Mouse (Mus musculus): Measurements from ENCODE around the gene Mgst2. TPM values are rescaled to one million over a fixed set of nuclear protein-coding genes. Genes with fewer than 3 reads are reported as not detected.
A peak's percentile ranks its signal among the peaks of the same experiment; 100 is the strongest.

Mgst2 gene
- polyA plus RNA-seq, 1 experiment from 2014 or later: 0.90 TPM

GRCm38 (mm10) chr3:51717909-51718308 is 57.7 kb downstream of the Mgst2 start:
- H3K27ac ChIP-seq (replicated peaks; ENCODE audit: low read depth, low read length): no peak overlapping the region
- H3K4me2 ChIP-seq (ENCODE audit: low read depth, low read length): no peak overlapping the region
- DNase-seq (ENCODE audit: low spot score): no peak
- no peaks in the 10 kb centered on the region for H3K27me3 ChIP-seq (ENCODE audit: control insufficient read depth, insufficient read depth, low read length)
- H3K9me3 ChIP-seq (replicated peaks; ENCODE audit: control insufficient read depth, low read length): no peaks in the 10 kb centered on the region
- no peaks in the 10 kb centered on the region for H3K36me3 ChIP-seq (replicated peaks; ENCODE audit: control insufficient read depth, insufficient read depth, low read depth, low read length)
- no peak overlapping the region for H3K9ac ChIP-seq (replicated peaks; ENCODE audit: low read length)
- no peak for ATAC-seq (replicated peaks; ENCODE audit: insufficient number of reproducible peaks, low FRiP score, low TSS enrichment, low read depth)
- peaks cover 3% of the 10 kb centered on the region; the same call in 1 of the 2 replicates for H3K4me1 ChIP-seq (ENCODE audit: control insufficient read depth, insufficient read depth, low read length)
- WGBS: 72% methylated on average over 4 of the region's 4 CpGs
- no peak overlapping the region for H3K4me3 ChIP-seq (ENCODE audit: low read depth, low read length)

GRCm38 (mm10) chr3:51719373-51719772 is 59.2 kb downstream of the Mgst2 start:
- DNase-seq (ENCODE audit: low spot score) (no peak), ATAC-seq (replicated peaks; ENCODE audit: insufficient number of reproducible peaks, low FRiP score, low TSS enrichment, low read depth) (no peak)
- Histone ChIP-seq H3K27ac (replicated peaks; ENCODE audit: low read depth, low read length) (no peak overlapping the region), H3K4me1 (ENCODE audit: control insufficient read depth, insufficient read depth, low read length) (peaks cover 3% of the 10 kb centered on the region; the same call in 1 of the 2 replicates), H3K9ac (replicated peaks; ENCODE audit: low read length) (no peak overlapping the region), H3K4me3 (ENCODE audit: low read depth, low read length) (no peak overlapping the region), H3K4me2 (ENCODE audit: low read depth, low read length) (no peak overlapping the region), H3K27me3 (ENCODE audit: control insufficient read depth, insufficient read depth, low read length) (no peaks in the 10 kb centered on the region), H3K9me3 (replicated peaks; ENCODE audit: control insufficient read depth, low read length) (no peaks in the 10 kb centered on the region), H3K36me3 (replicated peaks; ENCODE audit: control insufficient read depth, insufficient read depth, low read depth, low read length) (no peaks in the 10 kb centered on the region)
- WGBS: 87% methylated on average over 3 of the region's 3 CpGs

- WGBS: 78% methylated on average over 1 of the region's 1 CpGs
Observed at GRCm38 (mm10) chr3:51719982-51720381, 59.8 kb downstream of the Mgst2 start.

GRCm38 (mm10) chr3:51726257-51726656 is 66.1 kb downstream of the Mgst2 start:
- no peaks in the 10 kb centered on the region for H3K27me3 ChIP-seq (ENCODE audit: control insufficient read depth, insufficient read depth, low read length)
- 85% methylated on average over 6 of the region's 6 CpGs for WGBS
- no peaks in the 10 kb centered on the region for H3K36me3 ChIP-seq (replicated peaks; ENCODE audit: control insufficient read depth, insufficient read depth, low read depth, low read length)
- no peak for ATAC-seq (replicated peaks; ENCODE audit: insufficient number of reproducible peaks, low FRiP score, low TSS enrichment, low read depth)
- no peak overlapping the region for H3K9ac ChIP-seq (replicated peaks; ENCODE audit: low read length)
- H3K4me2 ChIP-seq (ENCODE audit: low read depth, low read length): no peak overlapping the region
- H3K27ac ChIP-seq (replicated peaks; ENCODE audit: low read depth, low read length): no peak overlapping the region
- H3K4me1 ChIP-seq (ENCODE audit: control insufficient read depth, insufficient read depth, low read length): no peaks in the 10 kb centered on the region
- no peak overlapping the region for H3K4me3 ChIP-seq (ENCODE audit: low read depth, low read length)
- no peak for DNase-seq (ENCODE audit: low spot score)
- no peaks in the 10 kb centered on the region for H3K9me3 ChIP-seq (replicated peaks; ENCODE audit: control insufficient read depth, low read length)

More at GRCm38 (mm10) chr3:51719982-51720381, 59.8 kb downstream of the Mgst2 start:
- Histone ChIP-seq H3K36me3 (replicated peaks; ENCODE audit: control insufficient read depth, insufficient read depth, low read depth, low read length) (no peaks in the 10 kb centered on the region), H3K4me1 (ENCODE audit: control insufficient read depth, insufficient read depth, low read length) (peaks cover 3% of the 10 kb centered on the region; the same call in 1 of the 2 replicates), H3K4me3 (ENCODE audit: low read depth, low read length) (no peak overlapping the region), H3K27me3 (ENCODE audit: control insufficient read depth, insufficient read depth, low read length) (no peaks in the 10 kb centered on the region), H3K9ac (replicated peaks; ENCODE audit: low read length) (no peak overlapping the region), H3K4me2 (ENCODE audit: low read depth, low read length) (no peak overlapping the region), H3K9me3 (replicated peaks; ENCODE audit: control insufficient read depth, low read length) (no peaks in the 10 kb centered on the region), H3K27ac (replicated peaks; ENCODE audit: low read depth, low read length) (no peak overlapping the region)
- ATAC-seq (replicated peaks; ENCODE audit: insufficient number of reproducible peaks, low FRiP score, low TSS enrichment, low read depth): no peak
- no peak for DNase-seq (ENCODE audit: low spot score)

GRCm38 (mm10) chr3:51727487-51727886 is 67.3 kb downstream of the Mgst2 start:
- Histone ChIP-seq H3K9ac (replicated peaks; ENCODE audit: low read length) (no peak overlapping the region), H3K27ac (replicated peaks; ENCODE audit: low read depth, low read length) (no peak overlapping the region), H3K4me2 (ENCODE audit: low read depth, low read length) (no peak overlapping the region), H3K4me3 (ENCODE audit: low read depth, low read length) (no peak overlapping the region), H3K36me3 (replicated peaks; ENCODE audit: control insufficient read depth, insufficient read depth, low read depth, low read length) (no peaks in the 10 kb centered on the region), H3K27me3 (ENCODE audit: control insufficient read depth, insufficient read depth, low read length) (no peaks in the 10 kb centered on the region), H3K9me3 (replicated peaks; ENCODE audit: control insufficient read depth, low read length) (no peaks in the 10 kb centered on the region), H3K4me1 (ENCODE audit: control insufficient read depth, insufficient read depth, low read length) (no peaks in the 10 kb centered on the region)
- DNase-seq (ENCODE audit: low spot score) (no peak), ATAC-seq (replicated peaks; ENCODE audit: insufficient number of reproducible peaks, low FRiP score, low TSS enrichment, low read depth) (no peak)
- WGBS: 75% methylated on average over 3 of the region's 3 CpGs

GRCm38 (mm10) chr3:51727968-51728367 is 67.8 kb downstream of the Mgst2 start:
- no peaks in the 10 kb centered on the region for H3K27me3 ChIP-seq (ENCODE audit: control insufficient read depth, insufficient read depth, low read length)
- H3K9me3 ChIP-seq (replicated peaks; ENCODE audit: control insufficient read depth, low read length): no peaks in the 10 kb centered on the region
- no peak overlapping the region for H3K4me2 ChIP-seq (ENCODE audit: low read depth, low read length)
- H3K27ac ChIP-seq (replicated peaks; ENCODE audit: low read depth, low read length): no peak overlapping the region
- H3K36me3 ChIP-seq (replicated peaks; ENCODE audit: control insufficient read depth, insufficient read depth, low read depth, low read length): no peaks in the 10 kb centered on the region
- DNase-seq (ENCODE audit: low spot score) (no peak), ATAC-seq (replicated peaks; ENCODE audit: insufficient number of reproducible peaks, low FRiP score, low TSS enrichment, low read depth) (no peak)
- no peaks in the 10 kb centered on the region for H3K4me1 ChIP-seq (ENCODE audit: control insufficient read depth, insufficient read depth, low read length)
- no peak overlapping the region for H3K9ac ChIP-seq (replicated peaks; ENCODE audit: low read length)
- 83% methylated on average over 8 of the region's 8 CpGs for WGBS
- H3K4me3 ChIP-seq (ENCODE audit: low read depth, low read length): no peak overlapping the region

- Histone ChIP-seq H3K4me1 (ENCODE audit: control insufficient read depth, insufficient read depth, low read length) (no peaks in the 10 kb centered on the region), H3K27me3 (ENCODE audit: control insufficient read depth, insufficient read depth, low read length) (no peaks in the 10 kb centered on the region), H3K27ac (replicated peaks; ENCODE audit: low read depth, low read length) (no peak overlapping the region), H3K9ac (replicated peaks; ENCODE audit: low read length) (no peak overlapping the region), H3K4me3 (ENCODE audit: low read depth, low read length) (no peak overlapping the region), H3K9me3 (replicated peaks; ENCODE audit: control insufficient read depth, low read length) (no peaks in the 10 kb centered on the region), H3K4me2 (ENCODE audit: low read depth, low read length) (no peak overlapping the region), H3K36me3 (replicated peaks; ENCODE audit: control insufficient read depth, insufficient read depth, low read depth, low read length) (no peaks in the 10 kb centered on the region)
- no peak for DNase-seq (ENCODE audit: low spot score)
- no peak; the same call in 1 of the 2 replicates for ATAC-seq (replicated peaks; ENCODE audit: insufficient number of reproducible peaks, low FRiP score, low TSS enrichment, low read depth)
- 88% methylated on average over 12 of the region's 12 CpGs for WGBS
Observed at GRCm38 (mm10) chr3:51728456-51728855, 68.3 kb downstream of the Mgst2 start.

GRCm38 (mm10) chr3:51729109-51729918 is 69.2 kb downstream of the Mgst2 start:
- ATAC-seq (replicated peaks; ENCODE audit: insufficient number of reproducible peaks, low FRiP score, low TSS enrichment, low read depth): peak; percentile 70
- H3K4me3 ChIP-seq (ENCODE audit: low read depth, low read length): no peak overlapping the region
- no peaks in the 10 kb centered on the region for H3K27me3 ChIP-seq (ENCODE audit: control insufficient read depth, insufficient read depth, low read length)
- H3K4me2 ChIP-seq (ENCODE audit: low read depth, low read length): no peak overlapping the region
- no peak overlapping the region for H3K9ac ChIP-seq (replicated peaks; ENCODE audit: low read length)
- 67% methylated on average over 14 of the region's 14 CpGs for WGBS
- H3K27ac ChIP-seq (replicated peaks; ENCODE audit: low read depth, low read length): no peak overlapping the region
- H3K36me3 ChIP-seq (replicated peaks; ENCODE audit: control insufficient read depth, insufficient read depth, low read depth, low read length): no peaks in the 10 kb centered on the region
- no peaks in the 10 kb centered on the region for H3K9me3 ChIP-seq (replicated peaks; ENCODE audit: control insufficient read depth, low read length)
- H3K4me1 ChIP-seq (ENCODE audit: control insufficient read depth, insufficient read depth, low read length): no peaks in the 10 kb centered on the region
- DNase-seq (ENCODE audit: low spot score): no peak

Data from embryonic facial prominence, embryonic 11.5 days (tissue).